Mouse (Mus musculus): Measurements from ENCODE around the gene Cnbd2. TPM values are rescaled to one million over a fixed set of nuclear protein-coding genes. Genes with fewer than 3 reads are reported as not detected.
"Not testable (repeated sequence)": the region's sequence is repeated elsewhere in the genome, so short reads cannot be mapped to it uniquely, and the experiment has no call there.

Gene Cnbd2
- polyA plus RNA-seq, 1 experiment from 2014 or later: 5.9 TPM

DNA sequence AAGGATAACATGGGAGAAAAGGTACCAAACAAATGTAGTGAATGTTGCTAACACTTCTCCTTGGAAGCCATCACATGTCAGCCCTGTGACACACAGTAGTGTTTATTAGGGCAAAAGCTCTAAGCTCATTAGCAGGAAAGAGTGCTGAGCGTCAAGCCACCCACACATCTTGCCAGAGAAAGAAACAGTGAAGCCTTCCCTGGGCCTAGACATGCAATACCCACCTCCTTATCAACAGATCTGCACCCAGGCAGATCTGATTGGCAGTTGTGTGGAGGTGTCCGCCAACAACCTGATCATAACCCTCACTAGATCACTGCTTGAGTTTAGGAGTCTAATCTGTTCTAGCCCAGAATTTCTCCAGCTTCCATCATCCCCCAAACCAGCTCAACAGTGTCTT lies 84.0 kb downstream of the Cnbd2 start:
- H3K4me1 ChIP-seq: peaks cover 12% of the 10 kb centered on the region
- H3K36me3 ChIP-seq: no peaks in the 10 kb centered on the region
- WGBS: 80% methylated on average over 2 of the region's 2 CpGs
- H3K27ac ChIP-seq (replicated peaks): no peak overlapping the region
- H3K27me3 ChIP-seq: no peaks in the 10 kb centered on the region
- no peak overlapping the region for H3K4me3 ChIP-seq
- H3K9ac ChIP-seq (replicated peaks): no peak overlapping the region
- no peak overlapping the region for H3K4me2 ChIP-seq (replicated peaks)
- no peaks in the 10 kb centered on the region for H3K9me3 ChIP-seq
- ATAC-seq (ENCODE audit: low FRiP score, low read depth): no peak

DNA sequence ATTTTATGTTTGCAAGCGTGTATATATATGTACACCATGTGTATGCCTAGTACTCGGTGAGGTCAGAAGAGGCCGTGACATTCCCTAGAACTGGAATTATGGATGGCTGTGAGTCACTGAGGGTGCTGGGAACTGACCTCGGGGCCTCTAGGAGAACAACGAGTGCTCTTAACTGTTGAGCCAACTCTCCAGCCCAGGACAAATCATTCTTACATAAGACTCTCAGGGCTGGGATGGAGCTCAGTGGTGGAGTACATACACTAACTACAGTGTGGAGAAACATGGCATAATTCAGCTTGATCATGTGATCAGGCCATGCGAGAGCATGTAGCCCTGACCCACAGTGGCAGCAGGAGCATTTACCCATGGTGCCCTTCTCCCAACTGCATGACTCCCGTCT lies 85.9 kb downstream of the Cnbd2 start:
- no peaks in the 10 kb centered on the region for H3K9me3 ChIP-seq
- H3K9ac ChIP-seq (replicated peaks): no peak overlapping the region
- H3K4me3 ChIP-seq: no peak overlapping the region
- H3K36me3 ChIP-seq: no peaks in the 10 kb centered on the region
- H3K4me1 ChIP-seq: peaks cover 14% of the 10 kb centered on the region
- no peak overlapping the region for H3K27ac ChIP-seq (replicated peaks)
- no peak for ATAC-seq (ENCODE audit: low FRiP score, low read depth)
- no peak overlapping the region for H3K4me2 ChIP-seq (replicated peaks)
- H3K27me3 ChIP-seq: no peaks in the 10 kb centered on the region
- WGBS: 93% methylated on average over 7 of the region's 7 CpGs

DNA sequence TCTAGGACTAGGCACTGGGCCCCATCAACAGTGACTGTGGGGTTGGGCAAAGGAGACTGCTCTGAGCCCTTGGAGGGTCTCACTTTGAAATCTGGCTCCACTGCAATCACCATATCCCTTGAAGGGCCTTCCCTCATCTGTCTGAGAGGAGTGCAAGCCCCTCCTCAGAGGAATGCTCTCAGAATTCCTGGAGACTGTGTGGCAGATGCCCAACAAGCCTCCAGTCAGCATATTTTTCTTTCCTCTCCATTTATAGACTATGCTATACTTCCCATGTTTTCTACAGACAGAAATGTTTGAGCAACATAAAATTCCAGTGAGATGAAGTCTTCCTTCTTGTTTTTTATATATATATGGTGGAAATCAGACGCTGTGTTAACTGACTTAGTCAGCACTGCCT lies 87.4 kb downstream of the Cnbd2 start:
- no peak overlapping the region for H3K27ac ChIP-seq (replicated peaks)
- no peaks in the 10 kb centered on the region for H3K27me3 ChIP-seq
- H3K4me3 ChIP-seq: no peak overlapping the region
- H3K36me3 ChIP-seq: no peaks in the 10 kb centered on the region
- no peak overlapping the region for H3K9ac ChIP-seq (replicated peaks)
- H3K4me1 ChIP-seq: peaks cover 8% of the 10 kb centered on the region
- no peak for ATAC-seq (ENCODE audit: low FRiP score, low read depth)
- WGBS: 79% methylated on average over 1 of the region's 1 CpGs
- H3K9me3 ChIP-seq: no peaks in the 10 kb centered on the region
- H3K4me2 ChIP-seq (replicated peaks): no peak overlapping the region

DNA sequence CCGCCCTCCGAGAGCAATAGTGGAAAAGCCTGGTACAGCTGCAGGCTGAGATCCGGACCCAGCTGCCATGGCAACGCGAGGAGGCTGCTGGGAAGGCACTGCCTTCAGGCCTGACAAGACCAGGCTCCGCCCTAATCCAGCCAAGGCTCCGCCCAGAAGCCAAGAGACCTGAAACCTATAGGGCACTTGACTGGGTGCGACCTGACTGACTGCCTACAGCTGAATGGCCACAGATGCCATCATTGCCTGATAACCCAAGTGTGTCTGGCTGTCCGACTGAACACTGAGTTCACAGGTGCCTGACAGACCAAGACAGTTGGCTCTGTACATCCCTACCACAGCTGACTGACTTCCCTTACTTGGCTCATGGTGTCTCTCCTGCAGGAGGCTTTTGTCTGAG lies 89.2 kb downstream of the Cnbd2 start:
- 1% methylated on average over 9 of the region's 9 CpGs for WGBS
- Histone ChIP-seq H3K27ac (replicated peaks) (peak overlapping the region; percentile 63), H3K4me3 (peak overlapping the region; percentile 25), H3K36me3 (no peaks in the 10 kb centered on the region), H3K9me3 (no peaks in the 10 kb centered on the region), H3K9ac (replicated peaks) (peak overlapping the region; percentile 29; the same call in 1 of the 2 replicates), H3K4me1 (peaks cover 8% of the 10 kb centered on the region), H3K4me2 (replicated peaks) (peak overlapping the region; percentile 49), H3K27me3 (no peaks in the 10 kb centered on the region)
- ATAC-seq (ENCODE audit: low FRiP score, low read depth): peak; percentile 94

DNA sequence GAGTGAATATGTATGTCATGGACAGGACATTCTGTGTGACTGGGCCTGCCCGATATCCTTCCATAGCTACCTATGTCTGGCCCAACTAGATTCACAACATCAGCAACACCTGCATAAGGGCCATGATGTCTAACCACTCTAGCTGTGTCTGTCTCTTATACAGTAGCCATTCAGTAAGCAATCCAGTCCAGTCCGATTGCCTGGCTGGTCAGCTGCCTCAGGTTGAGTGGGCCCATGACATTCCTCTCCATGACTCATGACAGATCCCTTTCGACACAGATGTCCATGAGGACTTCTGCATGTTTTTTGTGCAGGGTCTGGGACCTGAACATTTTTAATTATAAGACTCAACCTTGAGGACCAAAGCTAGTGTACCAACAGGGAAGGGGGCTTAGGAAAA lies 89.9 kb downstream of the Cnbd2 start:
- H3K27me3 ChIP-seq: no peaks in the 10 kb centered on the region
- no peak overlapping the region for H3K27ac ChIP-seq (replicated peaks)
- H3K36me3 ChIP-seq: no peaks in the 10 kb centered on the region
- peaks cover 13% of the 10 kb centered on the region for H3K4me1 ChIP-seq
- 88% methylated on average over 3 of the region's 3 CpGs for WGBS
- peak; percentile 38; the same call in 1 of the 2 replicates for ATAC-seq (ENCODE audit: low FRiP score, low read depth)
- no peaks in the 10 kb centered on the region for H3K9me3 ChIP-seq
- no peak overlapping the region for H3K9ac ChIP-seq (replicated peaks)
- H3K4me2 ChIP-seq (replicated peaks): no peak overlapping the region
- H3K4me3 ChIP-seq: no peak overlapping the region

DNA sequence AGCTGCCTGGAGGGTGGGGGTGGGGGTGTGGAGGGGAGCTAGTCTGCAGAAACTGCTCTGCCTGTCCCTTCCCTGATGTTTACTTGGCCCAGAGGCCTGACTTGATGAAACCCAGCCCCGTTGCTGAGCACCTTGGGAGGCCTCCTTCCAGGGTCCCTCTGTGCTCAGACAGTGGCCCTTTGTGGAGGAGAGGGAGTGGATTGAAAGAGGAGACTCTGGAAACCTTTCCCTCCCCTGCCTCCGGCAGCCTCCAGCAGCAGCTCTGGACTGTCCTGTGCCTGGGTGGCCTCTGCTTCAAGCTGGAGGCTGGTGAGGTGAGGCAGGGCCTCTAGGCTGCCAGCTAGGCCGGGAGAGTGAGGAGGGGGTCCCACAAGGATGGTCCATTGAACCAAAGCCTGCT lies 94.9 kb downstream of the Cnbd2 start:
- Histone ChIP-seq H3K27me3 (no peaks in the 10 kb centered on the region), H3K4me3 (no peak overlapping the region), H3K4me2 (replicated peaks) (no peak overlapping the region), H3K36me3 (no peaks in the 10 kb centered on the region), H3K9me3 (no peaks in the 10 kb centered on the region), H3K27ac (replicated peaks) (peak overlapping the region; percentile 43), H3K4me1 (peaks cover 10% of the 10 kb centered on the region), H3K9ac (replicated peaks) (no peak overlapping the region)
- peak; percentile 23; the same call in 1 of the 2 replicates for ATAC-seq (ENCODE audit: low FRiP score, low read depth)
- WGBS: 8% methylated on average over 3 of the region's 3 CpGs

DNA sequence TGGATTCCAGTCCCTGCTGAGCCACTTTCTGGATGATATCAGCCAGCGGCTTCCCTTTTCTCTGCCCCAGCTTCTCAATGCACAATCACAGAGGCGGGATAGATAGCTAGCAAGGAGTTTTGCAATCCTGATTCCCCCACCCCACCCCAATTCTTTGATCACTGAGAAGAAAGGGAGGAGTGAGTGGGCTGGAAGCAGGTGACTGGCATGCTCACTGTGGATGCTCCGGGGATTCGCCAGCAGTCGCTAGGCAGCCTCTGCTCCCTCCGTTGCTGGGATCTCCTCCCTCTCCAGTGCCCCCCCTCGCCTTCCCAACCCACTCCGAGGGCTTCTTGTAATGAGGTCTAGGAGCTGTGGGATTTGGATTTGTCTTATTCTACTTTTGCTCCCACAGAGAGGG lies 96.1 kb downstream of the Cnbd2 start:
- H3K4me1 ChIP-seq: peaks cover 10% of the 10 kb centered on the region
- no peaks in the 10 kb centered on the region for H3K36me3 ChIP-seq
- WGBS: 21% methylated on average over 8 of the region's 8 CpGs
- no peaks in the 10 kb centered on the region for H3K27me3 ChIP-seq
- ATAC-seq (ENCODE audit: low FRiP score, low read depth): no peak
- H3K9ac ChIP-seq (replicated peaks): no peak overlapping the region
- no peaks in the 10 kb centered on the region for H3K9me3 ChIP-seq
- H3K27ac ChIP-seq (replicated peaks): 0 out of 2 replicates have a peak overlapping the region, but pooled peaks have one; percentile 52
- no peak overlapping the region for H3K4me3 ChIP-seq
- H3K4me2 ChIP-seq (replicated peaks): no peak overlapping the region; the same call in 1 of the 2 replicates

DNA sequence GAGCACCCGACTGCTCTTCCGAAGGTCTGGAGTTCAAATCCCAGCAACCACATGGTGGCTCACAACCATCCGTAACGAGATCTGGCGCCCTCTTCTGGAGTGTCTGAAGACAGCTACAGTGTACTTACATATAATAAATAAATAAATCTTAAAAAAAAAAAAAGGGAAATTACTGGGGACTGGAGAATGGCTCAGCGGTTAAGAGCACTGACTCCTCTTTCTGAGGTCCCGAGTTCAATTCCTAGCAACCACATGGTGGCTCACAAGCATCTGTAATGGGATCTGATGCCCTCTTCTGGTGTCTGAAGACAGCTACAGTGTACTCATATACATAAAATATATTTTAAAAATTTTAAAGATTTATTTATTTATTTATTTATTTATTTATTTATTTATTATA lies 99.2 kb downstream of the Cnbd2 start:
- H3K9me3 ChIP-seq; H3K4me1 ChIP-seq; H3K36me3 ChIP-seq; H3K9ac ChIP-seq (replicated peaks); H3K4me3 ChIP-seq; ATAC-seq (ENCODE audit: low FRiP score, low read depth); H3K27ac ChIP-seq (replicated peaks); H3K27me3 ChIP-seq; H3K4me2 ChIP-seq (replicated peaks): not testable (repeated sequence)
- 86% methylated on average over 6 of the region's 7 CpGs for WGBS

DNA sequence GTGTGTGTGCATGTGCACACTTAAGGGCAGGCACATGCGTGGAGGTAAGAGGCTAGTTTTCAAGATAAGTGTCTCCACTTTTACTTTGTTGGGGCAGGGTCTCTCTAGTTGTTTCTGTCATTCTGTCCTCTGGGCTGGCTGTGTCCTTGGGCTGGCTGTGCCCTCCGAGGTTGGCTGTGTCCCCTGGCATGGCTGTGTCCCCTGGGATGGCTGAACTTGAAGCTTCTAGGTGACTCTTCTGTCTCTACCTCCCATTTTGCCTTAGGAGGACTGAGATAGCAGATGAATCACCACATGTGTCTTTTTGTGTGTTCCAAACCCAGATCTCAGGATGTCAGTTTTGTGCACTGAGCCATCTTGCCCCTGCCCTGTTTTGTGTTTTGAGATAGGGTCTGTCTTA lies 102.9 kb downstream of the Cnbd2 start:
- no peak overlapping the region for H3K9ac ChIP-seq (replicated peaks)
- WGBS: 75% methylated on average over 2 of the region's 2 CpGs
- H3K9me3 ChIP-seq: no peaks in the 10 kb centered on the region
- no peak overlapping the region for H3K4me3 ChIP-seq
- 0 out of 2 replicates have a peak, but pooled peaks cover under 1% of the 10 kb centered on the region for H3K4me1 ChIP-seq
- H3K4me2 ChIP-seq (replicated peaks): no peak overlapping the region
- peaks cover 19% of the 10 kb centered on the region for H3K27me3 ChIP-seq
- no peak for ATAC-seq (ENCODE audit: low FRiP score, low read depth)
- H3K36me3 ChIP-seq: no peaks in the 10 kb centered on the region
- no peak overlapping the region for H3K27ac ChIP-seq (replicated peaks)

DNA sequence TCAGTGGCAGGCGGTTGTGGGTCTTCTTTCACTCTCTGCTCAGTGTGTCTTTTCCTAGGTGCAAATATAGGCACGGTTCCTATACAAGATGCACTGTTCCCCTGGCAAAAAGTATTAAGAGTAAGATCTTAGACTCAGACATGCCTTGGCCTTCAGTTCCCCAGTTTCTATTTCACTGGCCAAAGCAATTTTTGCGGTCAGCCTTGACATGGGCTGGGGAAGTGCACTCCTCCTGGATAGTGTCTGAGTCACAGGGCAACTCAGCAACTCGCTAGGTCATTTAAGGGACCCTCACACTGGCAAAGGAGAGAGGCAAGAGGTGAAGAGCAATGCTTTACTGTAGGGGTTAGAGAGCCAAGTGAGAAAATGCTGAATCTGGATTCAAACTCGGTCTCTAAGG lies 103.6 kb downstream of the Cnbd2 start:
- Histone ChIP-seq H3K4me2 (replicated peaks) (no peak overlapping the region), H3K36me3 (no peaks in the 10 kb centered on the region), H3K4me3 (no peak overlapping the region), H3K27me3 (peaks cover 26% of the 10 kb centered on the region), H3K27ac (replicated peaks) (no peak overlapping the region), H3K9me3 (no peaks in the 10 kb centered on the region), H3K4me1 (peaks cover 6% of the 10 kb centered on the region; the same call in 1 of the 2 replicates), H3K9ac (replicated peaks) (no peak overlapping the region)
- 73% methylated on average over 5 of the region's 5 CpGs for WGBS
- no peak for ATAC-seq (ENCODE audit: low FRiP score, low read depth)

DNA sequence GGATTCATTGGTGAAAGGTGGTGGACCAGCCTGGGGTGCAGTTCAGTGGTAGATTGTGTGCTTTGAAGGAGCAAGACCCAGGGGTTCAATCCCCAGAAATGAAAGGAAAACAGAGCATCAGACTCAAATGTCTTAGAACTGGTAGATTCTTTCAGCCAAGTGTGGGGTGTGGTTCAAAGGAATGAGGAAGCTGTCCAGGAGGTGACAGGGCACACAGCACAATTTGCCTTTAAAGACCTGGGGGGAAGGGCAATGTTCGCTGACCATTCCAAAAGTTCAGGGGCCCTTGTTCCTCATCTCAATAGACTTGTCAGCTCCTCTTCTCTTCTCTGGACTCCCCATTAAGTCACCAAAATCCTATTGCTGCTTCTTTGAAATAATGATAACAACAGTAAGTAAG lies 105.1 kb downstream of the Cnbd2 start:
- Histone ChIP-seq H3K9ac (replicated peaks) (no peak overlapping the region), H3K4me3 (no peak overlapping the region), H3K36me3 (no peaks in the 10 kb centered on the region), H3K27ac (replicated peaks) (no peak overlapping the region), H3K4me2 (replicated peaks) (no peak overlapping the region), H3K27me3 (peaks cover 40% of the 10 kb centered on the region), H3K4me1 (peaks cover 13% of the 10 kb centered on the region; the same call in 1 of the 2 replicates), H3K9me3 (no peaks in the 10 kb centered on the region)
- 79% methylated on average over 1 of the region's 1 CpGs for WGBS
- ATAC-seq (ENCODE audit: low FRiP score, low read depth): no peak

DNA sequence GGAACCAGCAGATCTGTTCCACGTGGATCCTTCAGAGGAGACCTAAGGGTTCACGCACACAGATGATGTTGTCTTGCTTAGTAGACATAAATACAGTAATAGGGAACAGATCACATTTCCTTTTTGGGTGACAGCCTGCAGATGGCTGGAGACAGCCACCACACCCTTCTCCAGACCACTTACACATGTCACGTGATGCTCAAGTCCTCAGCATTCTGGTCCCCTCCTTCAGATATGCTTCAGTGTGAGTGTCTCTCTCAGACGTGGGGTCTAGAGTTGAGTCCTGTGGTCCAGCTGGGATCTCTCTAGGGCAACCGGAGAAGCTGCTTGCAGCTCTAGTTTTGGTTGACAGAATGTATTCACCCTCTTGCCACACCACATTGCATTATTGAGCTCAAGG lies 106.4 kb downstream of the Cnbd2 start:
- no peak for ATAC-seq (ENCODE audit: low FRiP score, low read depth)
- WGBS: 87% methylated on average over 5 of the region's 5 CpGs
- Histone ChIP-seq H3K4me3 (no peak overlapping the region), H3K27ac (replicated peaks) (no peak overlapping the region), H3K36me3 (no peaks in the 10 kb centered on the region), H3K9ac (replicated peaks) (no peak overlapping the region), H3K27me3 (peaks cover 51% of the 10 kb centered on the region), H3K9me3 (no peaks in the 10 kb centered on the region), H3K4me1 (peaks cover 17% of the 10 kb centered on the region; the same call in 1 of the 2 replicates), H3K4me2 (replicated peaks) (no peak overlapping the region)

DNA sequence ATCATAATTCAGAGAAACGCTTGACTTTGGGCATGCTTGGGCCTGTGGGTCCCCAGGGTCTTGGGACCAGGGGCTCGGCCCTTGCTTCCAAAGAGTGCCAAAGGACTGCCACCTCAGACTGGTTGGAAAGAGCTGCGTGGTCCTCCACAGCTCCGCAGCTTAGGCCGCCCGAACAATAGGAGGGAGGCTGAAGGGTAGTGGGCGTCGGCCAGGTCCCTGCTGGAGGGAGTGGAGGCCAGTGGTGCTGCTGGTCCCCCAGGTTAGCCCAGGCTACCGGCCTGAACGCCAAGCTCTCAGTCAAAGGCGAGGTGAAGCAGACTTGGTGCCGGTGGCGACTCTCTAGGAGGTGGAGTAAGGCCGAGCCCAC lies 108.2 kb downstream of the Cnbd2 start:
- Histone ChIP-seq H3K27ac (replicated peaks) (peak overlapping the region; percentile 79), H3K36me3 (no peaks in the 10 kb centered on the region), H3K27me3 (peaks cover 65% of the 10 kb centered on the region), H3K4me3 (peak overlapping the region; percentile 67), H3K9me3 (no peaks in the 10 kb centered on the region), H3K4me2 (replicated peaks) (peak overlapping the region; percentile 93), H3K9ac (replicated peaks) (peak overlapping the region; percentile 68), H3K4me1 (peaks cover 20% of the 10 kb centered on the region)
- ATAC-seq (ENCODE audit: low FRiP score, low read depth): peak; percentile 52; the same call in 1 of the 2 replicates
- 5% methylated on average over 14 of the region's 14 CpGs for WGBS
